Mouse (Mus musculus) kidney, postnatal 0 days (tissue): ENCODE data around the gene Micu1. TPM values are rescaled to one million over a fixed set of nuclear protein-coding genes. Genes with fewer than 3 reads are reported as not detected.

ENCODE experiments used
- ATAC-seq: fragments of 200-750 bp; cut with Nextera tagmentation; replicated peaks from 2 replicates; pipeline ENCODE4 v1.8.0; 2017; ENCODE audit warnings: low read depth, moderate number of reproducible peaks, moderate TSS enrichment, moderate library complexity; ENCODE audit not compliant: low FRiP score
- DNase-seq: peaks from one replicate; pipeline ENCODE4 v3.0.0-alpha.2; 2016; ENCODE audit warnings: low spot score
- H3K27ac ChIP-seq: fragments of 300-500 bp; sonication (generic); 2 replicates; pipeline ENCODE4 v1.5.1; 2014; ENCODE audit warnings: mild to moderate bottlenecking
- H3K27me3 ChIP-seq: fragments of 300-500 bp; sonication (generic); 2 replicates; pipeline ENCODE4 v1.6.1; 2014; ENCODE audit warnings: low read length, mixed read lengths; ENCODE audit not compliant: insufficient read depth
- H3K36me3 ChIP-seq: fragments of 300-500 bp; sonication (generic); 2 replicates; pipeline ENCODE4 v1.6.1; 2014; ENCODE audit warnings: low read length, mixed read lengths; ENCODE audit not compliant: insufficient read depth
- H3K4me1 ChIP-seq: fragments of 300-500 bp; sonication (generic); replicated peaks from 2 replicates; pipeline ENCODE4 v1.6.1; 2014; ENCODE audit warnings: antibody characterized with exemption, low read length, mixed read lengths; ENCODE audit not compliant: insufficient read depth
- H3K4me2 ChIP-seq: fragments of 300-500 bp; sonication (generic); 2 replicates; pipeline ENCODE4 v1.6.1; 2014; ENCODE audit warnings: mild to moderate bottlenecking, low read length, moderate library complexity, mixed read lengths
- H3K4me3 ChIP-seq: fragments of 300-500 bp; sonication (generic); replicated peaks from 2 replicates; pipeline ENCODE4 v1.5.1; 2014; ENCODE audit warnings: low read depth, low read length
- H3K9ac ChIP-seq: fragments of 300-500 bp; sonication (generic); 2 replicates; pipeline ENCODE4 v1.6.1; 2014; ENCODE audit warnings: low read depth, low read length
- H3K9me3 ChIP-seq: fragments of 300-500 bp; sonication (generic); replicated peaks from 2 replicates; pipeline ENCODE4 v1.6.1; 2016; ENCODE audit warnings: low read length, inconsistent platforms, mixed read lengths
- CTCF ChIP-seq: IDR thresholded peaks from 2 replicates; pipeline ENCODE4 v1.5.1; 2016; ENCODE audit warnings: antibody characterized with exemption, low read depth, mild to moderate bottlenecking, moderate library complexity
- WGBS: fragments of 180-500 bp; shearing (Covaris S2); extraction: QIAGEN DNeasy Blood & Tissue Kit; methylation state at CpG from one replicate; pipeline ENCODE4 v1.1.7; 2014; 5-methylcytosine and 5-hydroxymethylcytosine counted together
- polyA plus RNA-seq: library from polyadenylated mRNA; unstranded; fragments of >200 nt; fragmentation: Nextera tagmentation; extraction: Ambion mirVana; gene quantifications from 2 replicates; pipeline ENCODE4 v1.2.1, GENCODE M21; 2015

Micu1 gene
- polyA plus RNA-seq, 1 experiment from 2014 or later: 60.9 TPM

GRCm38 (mm10) chr10:59843125-59843524 lies 140.8 kb downstream of the Micu1 start:
- DNase-seq (no peak), ATAC-seq (no peak)
- Histone ChIP-seq H3K4me1 (peaks cover 10% of the 10 kb centered on the region; the same call in 1 of the 2 replicates), H3K9ac (no peak overlapping the region), H3K9me3 (no peaks in the 10 kb centered on the region), H3K27ac (no peak overlapping the region), H3K4me2 (no peak overlapping the region), H3K36me3 (no peaks in the 10 kb centered on the region), H3K4me3 (no peak overlapping the region), H3K27me3 (no peaks in the 10 kb centered on the region)
- TF ChIP-seq CTCF: no peak
- 26% methylated on average over 5 of the region's 5 CpGs for WGBS

DNA sequence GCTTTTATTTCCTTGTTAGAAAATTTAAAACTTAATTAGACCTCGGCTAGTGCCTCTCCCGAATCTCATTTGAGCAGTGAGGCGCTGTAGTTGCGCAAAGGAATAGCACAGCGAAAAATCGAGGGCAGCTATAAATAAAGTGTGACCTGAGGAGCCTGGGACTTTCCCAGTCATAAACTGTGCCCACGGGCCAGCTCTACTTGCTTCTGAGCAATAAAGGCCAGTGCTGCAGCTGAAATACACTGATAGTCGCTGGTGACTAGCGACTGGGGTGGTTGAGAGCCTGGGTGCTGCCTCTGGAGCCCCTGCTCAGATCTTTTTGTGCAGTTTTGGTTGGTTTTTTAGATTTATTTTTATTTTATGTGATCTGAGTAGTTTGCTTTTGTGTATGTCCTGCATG lies 142.4 kb downstream of the Micu1 start:
- TF ChIP-seq CTCF: no peak
- H3K36me3 ChIP-seq: no peaks in the 10 kb centered on the region
- H3K4me3 ChIP-seq: no peak overlapping the region
- no peak for ATAC-seq
- WGBS: 39% methylated on average over 9 of the region's 9 CpGs
- H3K27me3 ChIP-seq: no peaks in the 10 kb centered on the region
- peaks cover 10% of the 10 kb centered on the region; the same call in 1 of the 2 replicates for H3K4me1 ChIP-seq
- no peak overlapping the region for H3K9ac ChIP-seq
- H3K9me3 ChIP-seq: no peaks in the 10 kb centered on the region
- no peak overlapping the region for H3K27ac ChIP-seq
- peak; percentile 25 for DNase-seq
- no peak overlapping the region for H3K4me2 ChIP-seq

GRCm38 (mm10) chr10:59846416-59846815 lies 144.1 kb downstream of the Micu1 start:
- ATAC-seq (no peak), DNase-seq (no peak)
- TF ChIP-seq CTCF: peak; percentile 46; the same call in 1 of the 2 replicates
- Histone ChIP-seq H3K4me2 (no peak overlapping the region), H3K4me3 (no peak overlapping the region), H3K36me3 (0 out of 2 replicates have a peak, but pooled peaks cover 4% of the 10 kb centered on the region), H3K4me1 (peaks cover 10% of the 10 kb centered on the region; the same call in 1 of the 2 replicates), H3K9ac (no peak overlapping the region), H3K27ac (no peak overlapping the region), H3K27me3 (no peaks in the 10 kb centered on the region), H3K9me3 (no peaks in the 10 kb centered on the region)
- WGBS: 79% methylated on average over 6 of the region's 6 CpGs

DNA sequence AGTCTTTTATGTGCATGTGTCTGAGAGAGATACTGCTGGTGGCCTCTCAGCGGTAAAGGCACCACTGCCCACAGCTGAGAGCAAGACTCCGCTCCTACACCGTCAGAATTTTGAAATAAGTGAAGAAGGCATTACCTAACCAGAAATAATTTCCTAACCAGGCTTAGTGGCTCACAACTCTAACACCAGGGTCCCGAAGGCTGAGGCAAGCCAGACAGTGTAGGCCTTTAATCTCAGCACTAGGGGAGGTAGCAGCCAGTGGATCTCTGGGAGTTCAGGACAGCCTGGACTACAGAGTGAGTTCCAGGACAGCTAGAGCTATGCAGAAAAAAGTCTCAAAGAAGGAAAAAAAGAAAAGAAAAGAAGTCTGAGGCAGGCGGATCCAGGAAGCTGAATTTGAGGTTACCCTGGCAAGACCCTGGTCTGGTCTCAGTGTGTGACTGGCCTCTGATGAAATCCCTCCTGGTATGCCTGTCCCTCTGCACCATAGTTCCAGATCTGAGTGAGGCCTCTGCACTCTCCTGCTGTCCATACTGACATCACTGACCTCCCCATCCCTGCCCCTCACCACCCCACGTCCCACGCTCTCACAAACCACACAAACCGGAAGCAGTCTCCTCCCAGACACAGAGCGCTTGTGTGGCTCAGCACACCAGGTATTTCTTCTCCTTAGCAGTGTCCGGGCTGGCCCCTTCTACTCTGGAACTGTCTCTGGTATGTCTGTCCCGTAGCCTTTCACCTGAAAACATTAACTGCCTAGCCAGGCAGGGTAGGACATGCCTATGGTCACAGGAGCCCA lies 146.0 kb downstream of the Micu1 start:
- Histone ChIP-seq H3K9ac (no peak overlapping the region), H3K9me3 (no peaks in the 10 kb centered on the region), H3K27me3 (no peaks in the 10 kb centered on the region), H3K36me3 (0 out of 2 replicates have a peak, but pooled peaks cover 4% of the 10 kb centered on the region), H3K27ac (peak overlapping the region; percentile 20; the same call in 1 of the 2 replicates), H3K4me1 (peaks cover 7% of the 10 kb centered on the region; the same call in 1 of the 2 replicates), H3K4me2 (no peak overlapping the region), H3K4me3 (no peak overlapping the region)
- ATAC-seq (peak; percentile 55), DNase-seq (no peak)
- 69% methylated on average over 11 of the region's 11 CpGs for WGBS
- TF ChIP-seq CTCF: no peak

- no peaks in the 10 kb centered on the region for H3K9me3 ChIP-seq
- H3K9ac ChIP-seq: no peak overlapping the region
- H3K4me1 ChIP-seq: peaks cover 4% of the 10 kb centered on the region; the same call in 1 of the 2 replicates
- peak; percentile 46; the same call in 1 of the 2 replicates for ATAC-seq
- H3K36me3 ChIP-seq: 0 out of 2 replicates have a peak, but pooled peaks cover 4% of the 10 kb centered on the region
- 71% methylated on average over 9 of the region's 9 CpGs for WGBS
- no peak for DNase-seq
- no peaks in the 10 kb centered on the region for H3K27me3 ChIP-seq
- no peak for TF ChIP-seq CTCF
- 0 out of 2 replicates have a peak overlapping the region, but pooled peaks have one; percentile 20 for H3K27ac ChIP-seq
- H3K4me2 ChIP-seq: no peak overlapping the region
- no peak overlapping the region for H3K4me3 ChIP-seq
Observed at GRCm38 (mm10) chr10:59848953-59849352, 146.7 kb downstream of the Micu1 start.

DNA sequence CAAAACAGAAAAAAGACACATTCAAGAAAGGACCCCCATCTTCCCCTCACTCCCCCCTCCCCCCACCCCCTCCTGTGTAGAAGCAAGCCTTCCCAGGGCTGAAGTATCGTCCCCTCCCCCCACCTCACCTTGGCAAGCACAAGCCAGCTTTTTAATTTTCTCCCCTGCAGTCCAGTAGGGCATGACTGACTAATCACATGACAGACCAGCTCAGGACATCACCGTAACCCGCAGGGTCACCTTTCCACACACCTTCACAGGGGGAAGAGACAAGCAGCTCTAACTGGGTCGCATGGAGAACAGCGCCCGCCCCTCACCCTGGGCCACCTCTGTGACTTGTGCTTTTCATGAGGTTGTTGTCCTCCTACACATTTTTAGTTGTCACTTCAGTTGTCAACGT lies 147.1 kb downstream of the Micu1 start:
- H3K9me3 ChIP-seq: no peaks in the 10 kb centered on the region
- H3K27me3 ChIP-seq: no peaks in the 10 kb centered on the region
- DNase-seq: peak; percentile 34
- H3K9ac ChIP-seq: no peak overlapping the region
- H3K4me1 ChIP-seq: no peaks in the 10 kb centered on the region; the same call in 1 of the 2 replicates
- H3K4me2 ChIP-seq: no peak overlapping the region
- ATAC-seq: peak; percentile 87
- 0 out of 2 replicates have a peak, but pooled peaks cover 4% of the 10 kb centered on the region for H3K36me3 ChIP-seq
- 57% methylated on average over 7 of the region's 7 CpGs for WGBS
- H3K27ac ChIP-seq: 0 out of 2 replicates have a peak overlapping the region, but pooled peaks have one; percentile 20
- no peak for TF ChIP-seq CTCF
- no peak overlapping the region for H3K4me3 ChIP-seq
